In the genomic region with DNA sequence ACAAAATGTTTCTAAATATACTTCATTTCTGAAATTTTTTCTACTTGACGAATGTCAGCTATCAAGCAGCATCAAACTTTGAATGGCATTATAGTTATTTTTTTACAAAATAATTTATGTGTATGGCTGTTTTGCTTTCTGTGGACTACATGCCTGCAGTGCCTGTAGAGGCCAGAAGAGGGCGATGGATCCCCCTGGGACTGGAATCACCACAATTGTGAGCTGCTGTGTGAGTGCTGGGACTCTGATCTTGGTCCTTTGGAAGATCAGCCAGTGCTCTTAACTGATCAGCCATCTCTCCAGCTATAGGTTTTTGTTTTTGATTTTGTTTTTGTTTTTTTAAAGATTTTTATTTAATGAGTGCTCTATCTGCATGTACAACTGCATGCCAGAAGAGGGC, we compare ENCODE assay signal across 11 mouse cellular contexts. TPM values are rescaled to one million over a fixed set of nuclear protein-coding genes. Genes with fewer than 3 reads are reported as not detected.
DNase-seq lines count a peak whose midpoint lies in the region; ATAC-seq and TF ChIP-seq lines count a peak whose summit lies in the region.
"Had no signal": no experiment of that assay in that cellular context is flagged by ENCODE, and none has a peak within 500 bp of the region (broad histone marks: within the 10 kb centered on the region; RNA-seq: fewer than 3 reads in every experiment).

No protein-coding gene starts in this region.

- no peak overlapping the region for H3K4me3 ChIP-seq in midbrain, postnatal 0 days (ENCODE audit: low read depth, low read length)
- H3K4me3 ChIP-seq in midbrain, embryonic 10.5 days = no peak overlapping the region
- no peak overlapping the region for H3K4me3 ChIP-seq in limb, embryonic 11.5 days (ENCODE audit: low read depth, low read length)
- H3K4me3 ChIP-seq: heart, embryonic 15.5 days; limb, embryonic 12.5 days; neural tube, embryonic 13.5 days had no signal

- H3K27me3 ChIP-seq in midbrain, postnatal 0 days (ENCODE audit: insufficient read depth, low read length) = peaks cover 7% of the 10 kb centered on the region; the same call in 1 of the 2 replicates
- peaks cover 36% of the 10 kb centered on the region for H3K27me3 ChIP-seq in midbrain, embryonic 10.5 days (ENCODE audit: low read depth, poor library complexity, severe bottlenecking)
- no peaks in the 10 kb centered on the region for H3K27me3 ChIP-seq in limb, embryonic 11.5 days (ENCODE audit: control insufficient read depth, insufficient read depth, low read length)
- H3K27me3 ChIP-seq: heart, embryonic 15.5 days; limb, embryonic 12.5 days had no signal

- no peak overlapping the region for H3K9ac ChIP-seq in midbrain, postnatal 0 days (replicated peaks; ENCODE audit: low read length, poor library complexity, severe bottlenecking)
- no peak overlapping the region for H3K9ac ChIP-seq in limb, embryonic 11.5 days (ENCODE audit: low read length)
- H3K9ac ChIP-seq: heart, embryonic 15.5 days; limb, embryonic 12.5 days; neural tube, embryonic 13.5 days had no signal

- peak; percentile 61 for TF ChIP-seq CTCF in midbrain, postnatal 0 days (IDR thresholded peaks at IDR 0.05)

- intact Hi-C loops in left cerebral cortex, postnatal 25 days (cut with DNase I) = no loop called here

- H3K4me2 ChIP-seq in midbrain, postnatal 0 days (ENCODE audit: low read depth, low read length, poor library complexity, severe bottlenecking) = no peak overlapping the region
- H3K4me2 ChIP-seq in limb, embryonic 11.5 days (ENCODE audit: low read depth, severe bottlenecking) = no peak overlapping the region
- H3K4me2 ChIP-seq: heart, embryonic 15.5 days; limb, embryonic 12.5 days; neural tube, embryonic 13.5 days had no signal

- WGBS in midbrain, postnatal 0 days = 30% methylated on average over 2 of the region's 2 CpGs
- WGBS in midbrain, embryonic 10.5 days = 36% methylated on average over 2 of the region's 2 CpGs
- WGBS in limb, embryonic 11.5 days = 35% methylated on average over 2 of the region's 2 CpGs

- peak; percentile 34 to 55 for DNase-seq in cerebellum, postnatal 25 days
- DNase-seq in cerebellum, adult 11 months = no peak
- no peak for DNase-seq in midbrain, postnatal 0 days (ENCODE audit: low spot score)
- no peak for DNase-seq in midbrain, embryonic 10.5 days (ENCODE audit: low spot score)
- DNase-seq in limb, embryonic 11.5 days (ENCODE audit: low spot score) = peak; percentile 53
- peak; percentile 43 for DNase-seq in thymus, postnatal 0 days (ENCODE audit: low spot score)
- no peak for DNase-seq in layer of hippocampus, postnatal 14 days (ENCODE audit: low spot score in 2 of 2)
- DNase-seq in left cerebral cortex, postnatal 25 days (ENCODE audit: low spot score in 2 of 2) = no peak

- H3K27ac ChIP-seq in midbrain, postnatal 0 days (ENCODE audit: low read depth, low read length) = no peak overlapping the region
- H3K27ac ChIP-seq in midbrain, embryonic 10.5 days (replicated peaks) = no peak overlapping the region
- H3K27ac ChIP-seq in limb, embryonic 11.5 days (replicated peaks; ENCODE audit: low read depth, low read length) = no peak overlapping the region
- H3K27ac ChIP-seq: heart, embryonic 15.5 days; limb, embryonic 12.5 days; neural tube, embryonic 13.5 days had no signal

- no peak for ATAC-seq in midbrain, postnatal 0 days (ENCODE audit: low FRiP score)
- no peak for ATAC-seq in limb, embryonic 11.5 days (ENCODE audit: insufficient number of reproducible peaks, low FRiP score, low TSS enrichment, low read depth)

- H3K4me1 ChIP-seq in midbrain, postnatal 0 days (ENCODE audit: insufficient read depth, low read length) = peaks cover 8% of the 10 kb centered on the region; the same call in 1 of the 2 replicates
- H3K4me1 ChIP-seq in midbrain, embryonic 10.5 days = peaks cover 30% of the 10 kb centered on the region
- H3K4me1 ChIP-seq in limb, embryonic 11.5 days (ENCODE audit: control insufficient read depth, insufficient read depth, low read length) = peaks cover 2% of the 10 kb centered on the region; the same call in 1 of the 2 replicates

- H3K9me3 ChIP-seq in midbrain, postnatal 0 days (ENCODE audit: low read length) = no peaks in the 10 kb centered on the region
- no peaks in the 10 kb centered on the region for H3K9me3 ChIP-seq in midbrain, embryonic 10.5 days (replicated peaks)
- H3K9me3 ChIP-seq in limb, embryonic 11.5 days (ENCODE audit: control insufficient read depth, low read length) = no peaks in the 10 kb centered on the region
- H3K9me3 ChIP-seq: heart, embryonic 15.5 days; limb, embryonic 12.5 days; neural tube, embryonic 13.5 days had no signal

- H3K36me3 ChIP-seq in midbrain, postnatal 0 days (ENCODE audit: insufficient read depth, low read length) = no peaks in the 10 kb centered on the region
- no peaks in the 10 kb centered on the region for H3K36me3 ChIP-seq in midbrain, embryonic 10.5 days
- no peaks in the 10 kb centered on the region for H3K36me3 ChIP-seq in limb, embryonic 11.5 days (ENCODE audit: control insufficient read depth, insufficient read depth, low read length)
- H3K36me3 ChIP-seq: heart, embryonic 15.5 days; limb, embryonic 12.5 days; neural tube, embryonic 13.5 days had no signal

RNA-seq across cellular contexts. Expression of a gene that starts 2.9 kb away (rescaled TPM):
- total RNA-seq in midbrain, postnatal 0 days (2014; rRNA removed) = 4.8 and 5.6 TPM in 2 replicates
- polyA plus RNA-seq in midbrain, postnatal 0 days (2015; fragmentation: Nextera tagmentation; extraction: Ambion mirVana) = 1.4 and 1.6 TPM in 2 replicates
- polyA plus RNA-seq in midbrain, embryonic 10.5 days (2016; fragmentation: Nextera tagmentation; extraction: Ambion mirVana) = 3.9 and 4.4 TPM in 2 replicates
- polyA plus RNA-seq in limb, embryonic 11.5 days (2014; fragmentation: Nextera tagmentation; extraction: Ambion mirVana) = 12.7 and 13.1 TPM in 2 replicates
- 9.2 and 10.0 TPM in 2 replicates for polyA plus RNA-seq in thymus, postnatal 0 days (2015; fragmentation: Nextera tagmentation; extraction: Ambion mirVana)
- 10 to 100 TPM; 33.3 to 36.9 TPM for total RNA-seq in layer of hippocampus, postnatal 14 days (2021)
- 10 to 100 TPM; 40.2 to 43.9 TPM for total RNA-seq in left cerebral cortex, postnatal 25 days (2021)

RNA-seq across cellular contexts. Expression of a gene that starts 4.6 kb away (rescaled TPM):
- 3.2 and 3.7 TPM in 2 replicates for total RNA-seq in midbrain, postnatal 0 days (2014; rRNA removed)
- 1.4 and 1.7 TPM in 2 replicates for polyA plus RNA-seq in midbrain, postnatal 0 days (2015; fragmentation: Nextera tagmentation; extraction: Ambion mirVana)
- polyA plus RNA-seq in midbrain, embryonic 10.5 days (2016; fragmentation: Nextera tagmentation; extraction: Ambion mirVana) = 9.0 TPM in 2 replicates
- 12.5 and 15.0 TPM in 2 replicates for polyA plus RNA-seq in limb, embryonic 11.5 days (2014; fragmentation: Nextera tagmentation; extraction: Ambion mirVana)
- 10.6 and 10.9 TPM in 2 replicates for polyA plus RNA-seq in thymus, postnatal 0 days (2015; fragmentation: Nextera tagmentation; extraction: Ambion mirVana)
- total RNA-seq in layer of hippocampus, postnatal 14 days (2021) = 1 to 10 TPM; 3.5 to 5.7 TPM
- 1 to 10 TPM; 3.6 to 3.9 TPM for total RNA-seq in left cerebral cortex, postnatal 25 days (2021)

RNA-seq across cellular contexts. Expression of a gene that starts 28.5 kb away (rescaled TPM):
- 6.1 and 10.2 TPM in 2 replicates for total RNA-seq in midbrain, postnatal 0 days (2014; rRNA removed)
- 3.9 and 4.3 TPM in 2 replicates for polyA plus RNA-seq in midbrain, postnatal 0 days (2015; fragmentation: Nextera tagmentation; extraction: Ambion mirVana)
- 8.2 and 8.9 TPM in 2 replicates for polyA plus RNA-seq in midbrain, embryonic 10.5 days (2016; fragmentation: Nextera tagmentation; extraction: Ambion mirVana)
- polyA plus RNA-seq in limb, embryonic 11.5 days (2014; fragmentation: Nextera tagmentation; extraction: Ambion mirVana) = 5.7 and 7.2 TPM in 2 replicates
- 38.4 and 47.9 TPM in 2 replicates for polyA plus RNA-seq in thymus, postnatal 0 days (2015; fragmentation: Nextera tagmentation; extraction: Ambion mirVana)
- 1 to 10 TPM; 6.1 to 6.2 TPM for total RNA-seq in layer of hippocampus, postnatal 14 days (2021)
- total RNA-seq in left cerebral cortex, postnatal 25 days (2021) = 10 to 100 TPM in 1 of 2 experiments, 1 to 10 TPM in 1; 8.8 to 10.2 TPM

RNA-seq across cellular contexts. Expression of a gene that starts 33.7 kb away (rescaled TPM):
- total RNA-seq in midbrain, postnatal 0 days (2014; rRNA removed) = 0.57 and 0.77 TPM in 2 replicates
- polyA plus RNA-seq in midbrain, postnatal 0 days (2015; fragmentation: Nextera tagmentation; extraction: Ambion mirVana) = 0.13 and 0.15 TPM in 2 replicates
- polyA plus RNA-seq in midbrain, embryonic 10.5 days (2016; fragmentation: Nextera tagmentation; extraction: Ambion mirVana) = 0.41 and 0.69 TPM in 2 replicates
- 0.40 and 0.61 TPM in 2 replicates for polyA plus RNA-seq in limb, embryonic 11.5 days (2014; fragmentation: Nextera tagmentation; extraction: Ambion mirVana)
- 0.62 and 0.68 TPM in 2 replicates for polyA plus RNA-seq in thymus, postnatal 0 days (2015; fragmentation: Nextera tagmentation; extraction: Ambion mirVana)
- under 1 TPM; 0.48 to 0.76 TPM for total RNA-seq in layer of hippocampus, postnatal 14 days (2021)
- 1 to 10 TPM in 1 of 2 experiments, under 1 TPM in 1; 0.39 to 1.1 TPM for total RNA-seq in left cerebral cortex, postnatal 25 days (2021)

RNA-seq across cellular contexts. Expression of a gene that starts 50.3 kb away (rescaled TPM):
- total RNA-seq in midbrain, postnatal 0 days (2014; rRNA removed) = 297 and 319 TPM in 2 replicates
- polyA plus RNA-seq in midbrain, postnatal 0 days (2015; fragmentation: Nextera tagmentation; extraction: Ambion mirVana) = 79.8 and 84.4 TPM in 2 replicates
- 54.9 and 69.8 TPM in 2 replicates for polyA plus RNA-seq in midbrain, embryonic 10.5 days (2016; fragmentation: Nextera tagmentation; extraction: Ambion mirVana)
- polyA plus RNA-seq in limb, embryonic 11.5 days (2014; fragmentation: Nextera tagmentation; extraction: Ambion mirVana) = 57.6 and 63.2 TPM in 2 replicates
- polyA plus RNA-seq in thymus, postnatal 0 days (2015; fragmentation: Nextera tagmentation; extraction: Ambion mirVana) = 8.0 and 8.6 TPM in 2 replicates
- 100 to 1,000 TPM; 287 to 301 TPM for total RNA-seq in layer of hippocampus, postnatal 14 days (2021)
- total RNA-seq in left cerebral cortex, postnatal 25 days (2021) = 100 to 1,000 TPM; 277 to 285 TPM

Comparison
In these comparisons a context has a peak if more than half of its experiments do, and no peak if none do; other contexts are left out.
1. DNase-seq: peak in cerebellum, postnatal 25 days (2 of 2), limb, embryonic 11.5 days (single experiment) and thymus, postnatal 0 days (single experiment); none in cerebellum, adult 11 months (single experiment), midbrain, postnatal 0 days (single experiment), midbrain, embryonic 10.5 days (single experiment), layer of hippocampus, postnatal 14 days (0 of 2) and left cerebral cortex, postnatal 25 days (0 of 2).